Mouse (Mus musculus): ENCODE results near the gene Fbrs. TPM values are rescaled to one million over a fixed set of nuclear protein-coding genes. Genes with fewer than 3 reads are reported as not detected.
A peak's percentile ranks its signal among the peaks of the same experiment; 100 is the strongest.
"Not testable (repeated sequence)": the region's sequence is repeated elsewhere in the genome, so short reads cannot be mapped to it uniquely, and the experiment has no call there.

Gene Fbrs
- polyA plus RNA-seq, 1 experiment from 2014 or later, result 9.8 TPM

DNA sequence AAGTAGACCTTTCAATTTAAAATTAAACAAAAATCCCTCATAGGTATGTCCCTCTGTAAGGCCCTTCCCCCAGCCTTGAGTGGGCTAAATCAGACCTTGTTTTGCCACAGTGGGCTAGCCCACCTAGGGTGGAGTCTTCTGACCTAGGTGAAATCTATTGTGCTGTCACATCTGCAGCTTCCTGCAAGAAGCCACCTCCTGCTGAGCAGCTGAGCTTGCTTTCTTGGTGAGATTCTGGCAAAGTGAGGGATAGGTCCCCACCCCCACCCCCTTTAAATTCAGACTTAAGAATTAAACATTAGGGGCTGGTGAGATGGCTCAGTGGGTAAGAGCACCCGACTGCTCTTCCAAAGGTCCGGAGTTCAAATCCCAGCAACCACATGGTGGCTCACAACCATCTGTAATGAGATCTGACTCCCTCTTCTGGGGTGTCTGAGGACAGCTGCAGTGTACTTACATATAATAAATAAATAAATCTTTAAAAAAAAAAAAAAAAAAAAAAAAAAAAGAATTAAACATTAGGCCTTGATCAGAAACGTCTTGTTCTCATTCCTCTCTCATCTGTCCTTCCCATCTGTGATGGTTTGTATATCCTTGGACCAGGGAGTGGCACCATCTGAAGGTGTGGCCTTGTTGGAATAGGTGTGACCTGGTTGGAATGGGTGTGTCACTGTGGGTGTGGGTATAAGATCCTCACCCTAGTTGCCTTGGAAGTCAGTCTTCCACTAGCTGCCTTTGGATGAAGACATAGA lies 20.5 kb upstream of the Fbrs start:
- not testable (repeated sequence) for H3K27ac ChIP-seq (ENCODE audit: low read depth, low read length); ATAC-seq (ENCODE audit: low FRiP score); H3K9ac ChIP-seq (ENCODE audit: low read length); H3K27me3 ChIP-seq (ENCODE audit: control insufficient read depth, insufficient read depth, low read length); H3K9me3 ChIP-seq (ENCODE audit: control insufficient read depth, low read length); H3K4me3 ChIP-seq (ENCODE audit: low read depth, low read length); H3K4me2 ChIP-seq; H3K4me1 ChIP-seq (ENCODE audit: control insufficient read depth, insufficient read depth, low read length)
- peak; percentile 62 for DNase-seq (ENCODE audit: low spot score, missing footprints)
- H3K36me3 ChIP-seq (ENCODE audit: control insufficient read depth, insufficient read depth, low read length), result peaks cover 14% of the 10 kb centered on the region
- 82% methylated on average over 3 of the region's 3 CpGs for WGBS

- not testable (repeated sequence) for H3K9me3 ChIP-seq (ENCODE audit: control insufficient read depth, low read length); DNase-seq (ENCODE audit: low spot score, missing footprints); ATAC-seq (ENCODE audit: low FRiP score); H3K27ac ChIP-seq (ENCODE audit: low read depth, low read length); H3K9ac ChIP-seq (ENCODE audit: low read length); H3K4me2 ChIP-seq; H3K27me3 ChIP-seq (ENCODE audit: control insufficient read depth, insufficient read depth, low read length); H3K4me1 ChIP-seq (ENCODE audit: control insufficient read depth, insufficient read depth, low read length); H3K4me3 ChIP-seq (ENCODE audit: low read depth, low read length)
- WGBS, result 96% methylated on average over 7 of the region's 8 CpGs
- peaks cover 14% of the 10 kb centered on the region for H3K36me3 ChIP-seq (ENCODE audit: control insufficient read depth, insufficient read depth, low read length)
Measured at GRCm38 (mm10) chr7:127459311-127459710, 19.7 kb upstream of the Fbrs start, which contains the start of gene Prr14. Gene Prr14 (plus strand): TSS chr7:127459611.

- 86% methylated on average over 3 of the region's 3 CpGs for WGBS
- Histone ChIP-seq H3K27me3 (ENCODE audit: control insufficient read depth, insufficient read depth, low read length) (no peaks in the 10 kb centered on the region), H3K9me3 (ENCODE audit: control insufficient read depth, low read length) (no peaks in the 10 kb centered on the region), H3K9ac (ENCODE audit: low read length) (no peak overlapping the region), H3K4me1 (ENCODE audit: control insufficient read depth, insufficient read depth, low read length) (no peaks in the 10 kb centered on the region), H3K4me3 (ENCODE audit: low read depth, low read length) (no peak overlapping the region), H3K4me2 (no peak overlapping the region), H3K27ac (ENCODE audit: low read depth, low read length) (no peak overlapping the region), H3K36me3 (ENCODE audit: control insufficient read depth, insufficient read depth, low read length) (peaks cover 11% of the 10 kb centered on the region)
- ATAC-seq (ENCODE audit: low FRiP score) (no peak), DNase-seq (ENCODE audit: low spot score, missing footprints) (no peak)
Measured at GRCm38 (mm10) chr7:127465191-127465590, 13.8 kb upstream of the Fbrs start.

DNA sequence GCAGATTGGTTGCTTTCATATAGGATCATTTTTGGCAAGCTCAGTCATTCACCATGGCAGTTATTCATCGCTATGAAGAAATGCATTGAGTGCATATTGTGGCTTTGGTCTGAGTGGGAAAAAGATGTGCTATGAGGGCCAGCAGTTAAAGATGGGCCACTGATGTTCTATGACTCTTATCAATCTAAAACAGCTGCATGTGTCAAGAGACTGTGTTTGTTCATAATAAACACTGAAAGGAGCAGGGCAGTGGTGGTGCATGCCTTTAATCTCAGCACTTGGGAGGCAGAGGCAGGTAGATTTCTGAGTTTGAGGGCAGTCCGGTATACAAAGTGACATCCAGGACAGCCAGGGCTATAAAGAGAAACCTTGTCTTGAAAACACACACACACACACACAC lies 13.3 kb upstream of the Fbrs start:
- H3K27me3 ChIP-seq (ENCODE audit: control insufficient read depth, insufficient read depth, low read length); H3K27ac ChIP-seq (ENCODE audit: low read depth, low read length); H3K4me1 ChIP-seq (ENCODE audit: control insufficient read depth, insufficient read depth, low read length); H3K4me3 ChIP-seq (ENCODE audit: low read depth, low read length); ATAC-seq (ENCODE audit: low FRiP score); DNase-seq (ENCODE audit: low spot score, missing footprints); H3K4me2 ChIP-seq; H3K9ac ChIP-seq (ENCODE audit: low read length); H3K9me3 ChIP-seq (ENCODE audit: control insufficient read depth, low read length): not testable (repeated sequence)
- 97% methylated on average over 2 of the region's 2 CpGs for WGBS
- H3K36me3 ChIP-seq (ENCODE audit: control insufficient read depth, insufficient read depth, low read length), result peaks cover 10% of the 10 kb centered on the region

GRCm38 (mm10) chr7:127466606-127467005 lies 12.4 kb upstream of the Fbrs start:
- Histone ChIP-seq H3K9me3 (ENCODE audit: control insufficient read depth, low read length) (no peaks in the 10 kb centered on the region), H3K4me1 (ENCODE audit: control insufficient read depth, insufficient read depth, low read length) (no peaks in the 10 kb centered on the region), H3K27ac (ENCODE audit: low read depth, low read length) (no peak overlapping the region), H3K36me3 (ENCODE audit: control insufficient read depth, insufficient read depth, low read length) (peaks cover 10% of the 10 kb centered on the region), H3K4me3 (ENCODE audit: low read depth, low read length) (no peak overlapping the region), H3K9ac (ENCODE audit: low read length) (no peak overlapping the region), H3K4me2 (no peak overlapping the region), H3K27me3 (ENCODE audit: control insufficient read depth, insufficient read depth, low read length) (no peaks in the 10 kb centered on the region)
- DNase-seq (ENCODE audit: low spot score, missing footprints) (peak; percentile 77), ATAC-seq (ENCODE audit: low FRiP score) (no peak)
- 95% methylated on average over 4 of the region's 4 CpGs for WGBS

GRCm38 (mm10) chr7:127470011-127470715 lies 8.8 kb upstream of the Fbrs start:
- H3K4me1 ChIP-seq (ENCODE audit: control insufficient read depth, insufficient read depth, low read length), result peaks cover 8% of the 10 kb centered on the region

GRCm38 (mm10) chr7:127470743-127471645 lies 8.0 kb upstream of the Fbrs start:
- peak; percentile 93 for ATAC-seq (ENCODE audit: low FRiP score)
- Histone ChIP-seq H3K27me3 (ENCODE audit: control insufficient read depth, insufficient read depth, low read length) (no peaks in the 10 kb centered on the region), H3K4me1 (ENCODE audit: control insufficient read depth, insufficient read depth, low read length) (peaks cover 8% of the 10 kb centered on the region), H3K4me3 (ENCODE audit: low read depth, low read length) (peak overlapping the region; percentile 72), H3K4me2 (peak overlapping the region; percentile 88), H3K36me3 (ENCODE audit: control insufficient read depth, insufficient read depth, low read length) (peaks cover 27% of the 10 kb centered on the region), H3K27ac (ENCODE audit: low read depth, low read length) (peak overlapping the region; percentile 87), H3K9me3 (ENCODE audit: control insufficient read depth, low read length) (no peaks in the 10 kb centered on the region), H3K9ac (ENCODE audit: low read length) (peak overlapping the region; percentile 82)
- peak; percentile 98 for DNase-seq (ENCODE audit: low spot score, missing footprints)
- under 1% methylated on average over 43 of the region's 46 CpGs for WGBS

More at GRCm38 (mm10) chr7:127470011-127470715, 8.8 kb upstream of the Fbrs start:
- Histone ChIP-seq H3K4me3 (ENCODE audit: low read depth, low read length) (peak overlapping the region; percentile 72), H3K36me3 (ENCODE audit: control insufficient read depth, insufficient read depth, low read length) (peaks cover 20% of the 10 kb centered on the region), H3K9ac (ENCODE audit: low read length) (peak overlapping the region; percentile 82), H3K4me2 (peak overlapping the region; percentile 88), H3K27ac (ENCODE audit: low read depth, low read length) (peak overlapping the region; percentile 87), H3K27me3 (ENCODE audit: control insufficient read depth, insufficient read depth, low read length) (no peaks in the 10 kb centered on the region), H3K9me3 (ENCODE audit: control insufficient read depth, low read length) (no peaks in the 10 kb centered on the region)
- ATAC-seq (ENCODE audit: low FRiP score), result peak; percentile 12; the same call in 1 of the 2 replicates
- DNase-seq (ENCODE audit: low spot score, missing footprints), result peak; percentile 94
- WGBS, result 7% methylated on average over 10 of the region's 10 CpGs

DNA sequence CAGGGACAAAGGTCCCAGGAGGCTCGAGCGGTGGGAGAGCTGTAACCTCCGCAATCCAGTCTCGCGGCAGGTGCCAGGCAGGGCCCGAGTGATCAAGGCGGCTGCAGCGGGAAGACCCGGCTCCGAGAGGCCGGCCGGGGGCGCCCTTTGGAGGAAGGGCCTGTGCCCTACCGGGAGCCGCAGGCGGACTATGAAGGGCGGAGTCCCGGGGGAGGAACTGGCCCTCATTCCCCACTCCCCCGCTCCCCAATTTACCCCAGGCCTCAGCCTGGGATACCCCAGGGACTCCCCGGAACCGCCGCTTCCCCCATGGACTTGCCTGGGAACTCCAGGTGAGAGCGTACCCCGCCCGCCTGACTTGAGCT lies 7.4 kb upstream of the Fbrs start:
- H3K9me3 ChIP-seq (ENCODE audit: control insufficient read depth, low read length), result no peaks in the 10 kb centered on the region
- DNase-seq (ENCODE audit: low spot score, missing footprints), result no peak
- peak overlapping the region; percentile 72 for H3K4me3 ChIP-seq (ENCODE audit: low read depth, low read length)
- H3K9ac ChIP-seq (ENCODE audit: low read length), result peak overlapping the region; percentile 82
- 0% methylated on average over 20 of the region's 25 CpGs for WGBS
- H3K27ac ChIP-seq (ENCODE audit: low read depth, low read length), result peak overlapping the region; percentile 87
- peaks cover 8% of the 10 kb centered on the region for H3K4me1 ChIP-seq (ENCODE audit: control insufficient read depth, insufficient read depth, low read length)
- H3K4me2 ChIP-seq, result peak overlapping the region; percentile 88
- H3K36me3 ChIP-seq (ENCODE audit: control insufficient read depth, insufficient read depth, low read length), result peaks cover 28% of the 10 kb centered on the region
- no peaks in the 10 kb centered on the region for H3K27me3 ChIP-seq (ENCODE audit: control insufficient read depth, insufficient read depth, low read length)
- peak; percentile 54 for ATAC-seq (ENCODE audit: low FRiP score)

All from midbrain, embryonic 11.5 days (tissue).